Mouse (Mus musculus) hindbrain, embryonic 10.5 days (tissue): ENCODE data around the gene Adgrf1. TPM values are rescaled to one million over a fixed set of nuclear protein-coding genes. Genes with fewer than 3 reads are reported as not detected.
A peak's percentile ranks its signal among the peaks of the same experiment; 100 is the strongest.

Experiments used
- DNase-seq: peaks from one replicate; pipeline ENCODE4 v3.0.0-alpha.2; 2017; ENCODE audit warnings: low spot score
- H3K27ac ChIP-seq: fragments of 300-500 bp; sonication (generic); 2 replicates; pipeline ENCODE4 v1.5.1; 2016; ENCODE audit warnings: mild to moderate bottlenecking, moderate library complexity
- H3K27me3 ChIP-seq: fragments of 300-500 bp; sonication (generic); 2 replicates; pipeline ENCODE4 v1.6.1; 2016; ENCODE audit warnings: mild to moderate bottlenecking; ENCODE audit not compliant: poor library complexity, insufficient read depth, severe bottlenecking
- H3K36me3 ChIP-seq: fragments of 300-500 bp; sonication (generic); 2 replicates; pipeline ENCODE4 v1.6.1; 2016; ENCODE audit warnings: mild to moderate bottlenecking, moderate library complexity
- H3K4me1 ChIP-seq: fragments of 300-500 bp; sonication (generic); replicated peaks from 2 replicates; pipeline ENCODE4 v1.6.1; 2016; ENCODE audit warnings: mild to moderate bottlenecking
- H3K4me3 ChIP-seq: fragments of 300-500 bp; sonication (generic); 2 replicates; pipeline ENCODE4 v1.5.1; 2016; ENCODE audit warnings: mild to moderate bottlenecking, moderate library complexity
- H3K9me3 ChIP-seq: fragments of 300-500 bp; sonication (generic); 2 replicates; pipeline ENCODE4 v1.6.1; 2016; ENCODE audit warnings: mild to moderate bottlenecking, moderate library complexity
- WGBS: fragments of 180-500 bp; shearing (Covaris S2); methylation state at CpG from one replicate; pipeline ENCODE4 v1.1.7; 2016; 5-methylcytosine and 5-hydroxymethylcytosine counted together
- polyA plus RNA-seq: library from polyadenylated mRNA; unstranded; fragments of >200 nt; fragmentation: Nextera tagmentation; extraction: Ambion mirVana; gene quantifications from 2 replicates; pipeline ENCODE4 v1.2.1, GENCODE M21; 2016

Gene Adgrf1
- not detected in 2 replicates for polyA plus RNA-seq

DNA sequence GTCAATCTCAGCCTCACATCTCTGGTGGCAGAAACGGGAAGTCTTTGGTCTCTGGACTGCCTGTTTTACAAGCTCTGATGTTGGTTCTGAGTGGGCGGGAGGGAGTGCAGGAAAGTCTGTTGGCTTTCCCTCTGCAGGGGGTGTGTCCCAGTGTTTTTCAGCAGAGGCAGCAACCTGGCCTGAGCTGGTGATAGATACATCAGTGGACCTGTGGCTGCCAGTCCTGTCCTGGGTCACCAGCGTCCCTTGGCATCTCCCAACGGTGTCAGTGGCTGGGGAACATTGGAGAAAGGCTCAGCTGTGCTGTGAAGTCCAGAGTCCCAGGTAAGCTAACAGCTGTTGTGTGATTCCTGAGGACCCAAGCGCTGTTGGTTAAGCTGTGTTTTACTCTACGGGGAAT is at the start of gene Adgrf1:
Adgrf1 (plus strand) TSS at position 169 of the 400 bp plus-strand sequence.
- DNase-seq = no peak
- H3K27ac ChIP-seq = no peak within 1 kb of the TSS
- no peaks in the 10 kb centered on the region for H3K36me3 ChIP-seq
- H3K27me3 ChIP-seq = no peaks in the 10 kb centered on the region
- H3K4me3 ChIP-seq = no peak within 1 kb of the TSS
- no peaks in the 10 kb centered on the region for H3K9me3 ChIP-seq
- 71% methylated on average over 6 of the region's 6 CpGs for WGBS
- H3K4me1 ChIP-seq = no peaks in the 10 kb centered on the region

DNA sequence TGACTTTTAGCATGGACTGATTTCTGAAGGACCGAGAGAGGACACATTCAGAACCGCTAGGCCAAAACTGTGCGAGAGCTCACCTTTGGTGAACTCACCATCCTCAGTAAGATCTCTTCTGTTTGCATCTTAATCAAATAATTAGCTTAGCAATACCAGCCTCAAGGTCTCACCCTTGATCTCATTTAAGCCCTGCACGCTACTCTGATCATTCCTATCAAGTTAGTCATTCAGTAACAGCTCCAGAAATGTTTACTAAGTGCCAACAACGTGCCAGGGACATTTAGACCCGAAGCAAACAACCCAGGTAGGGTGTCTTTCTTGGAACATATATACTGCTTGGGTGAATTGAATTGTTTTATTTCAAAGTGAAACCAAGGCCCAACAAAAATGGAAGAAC is 44.0 kb upstream of the Adgrf1 start:
- DNase-seq = no peak
- Histone ChIP-seq H3K4me1 (peaks cover 5% of the 10 kb centered on the region; the same call in 1 of the 2 replicates), H3K36me3 (no peaks in the 10 kb centered on the region), H3K9me3 (no peaks in the 10 kb centered on the region), H3K27me3 (no peaks in the 10 kb centered on the region), H3K27ac (no peak overlapping the region), H3K4me3 (no peak overlapping the region)
- 88% methylated on average over 6 of the region's 6 CpGs for WGBS

DNA sequence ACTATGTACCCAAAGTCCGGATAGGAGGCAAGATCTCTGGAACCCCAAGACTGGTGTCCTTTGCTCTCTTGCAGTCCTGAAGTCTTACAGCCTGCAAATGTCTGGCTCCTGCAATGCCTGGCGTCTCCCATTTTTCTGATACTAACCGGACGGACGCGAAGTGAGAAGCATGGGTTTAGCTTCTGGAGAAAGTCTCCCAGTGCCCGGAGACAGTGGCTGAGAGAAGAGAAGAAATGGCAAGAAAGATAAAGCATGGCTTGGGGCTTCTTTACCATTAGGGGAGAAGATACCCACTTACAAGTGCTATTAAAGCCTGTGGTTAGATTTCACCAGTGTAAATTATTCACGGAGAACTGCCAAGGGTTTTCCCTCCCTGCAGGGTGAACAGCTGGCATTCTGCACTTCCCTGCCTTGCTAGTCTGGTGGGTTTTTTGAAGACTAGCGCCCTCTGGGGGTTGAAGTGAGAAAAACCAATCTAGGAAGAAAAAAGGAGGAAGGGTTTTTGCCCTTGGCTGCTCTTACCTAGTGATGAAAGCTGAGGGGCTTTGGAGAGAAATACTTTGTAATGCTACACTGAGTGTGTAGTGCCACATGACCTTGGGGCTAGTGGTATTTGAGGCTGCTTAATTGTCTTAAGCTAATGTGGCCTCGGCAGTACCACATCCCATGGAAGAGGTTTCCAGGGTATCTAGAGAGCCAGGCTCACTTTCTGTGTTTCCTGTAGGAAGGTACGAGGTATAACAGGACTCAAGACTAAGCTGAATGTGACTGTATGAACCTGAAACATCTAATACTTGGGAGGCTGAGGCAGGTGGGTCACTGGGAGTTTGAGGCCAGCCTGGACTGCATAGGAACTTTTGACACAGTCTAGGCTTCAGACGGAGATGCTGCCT is 40.3 kb upstream of the Adgrf1 start:
- H3K9me3 ChIP-seq = no peaks in the 10 kb centered on the region
- peaks cover 9% of the 10 kb centered on the region; the same call in 1 of the 2 replicates for H3K4me1 ChIP-seq
- no peaks in the 10 kb centered on the region for H3K27me3 ChIP-seq
- no peak overlapping the region for H3K27ac ChIP-seq
- no peak overlapping the region for H3K4me3 ChIP-seq
- peak; percentile 66 for DNase-seq
- WGBS = 45% methylated on average over 12 of the region's 12 CpGs
- H3K36me3 ChIP-seq = no peaks in the 10 kb centered on the region

DNA sequence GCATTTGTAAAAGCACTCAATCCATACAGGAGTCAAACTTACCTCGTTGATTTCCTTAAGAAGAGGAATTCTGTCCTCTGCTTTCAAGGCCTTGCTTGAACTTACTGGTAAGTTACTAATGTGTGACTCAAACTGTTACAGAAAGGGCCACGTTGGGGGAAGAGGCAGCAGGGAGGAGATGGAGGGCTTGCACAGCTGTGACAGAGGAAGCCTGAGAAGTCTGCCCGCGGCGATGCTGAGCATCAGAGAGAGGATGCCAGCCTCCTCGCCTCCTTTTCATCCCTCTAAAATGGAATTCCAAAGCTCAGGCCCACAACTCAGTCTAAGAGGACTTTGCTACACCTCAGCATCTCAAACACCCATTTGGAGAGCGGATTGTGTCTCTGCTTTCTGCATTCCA is 39.3 kb upstream of the Adgrf1 start:
- WGBS = 83% methylated on average over 7 of the region's 7 CpGs

DNA sequence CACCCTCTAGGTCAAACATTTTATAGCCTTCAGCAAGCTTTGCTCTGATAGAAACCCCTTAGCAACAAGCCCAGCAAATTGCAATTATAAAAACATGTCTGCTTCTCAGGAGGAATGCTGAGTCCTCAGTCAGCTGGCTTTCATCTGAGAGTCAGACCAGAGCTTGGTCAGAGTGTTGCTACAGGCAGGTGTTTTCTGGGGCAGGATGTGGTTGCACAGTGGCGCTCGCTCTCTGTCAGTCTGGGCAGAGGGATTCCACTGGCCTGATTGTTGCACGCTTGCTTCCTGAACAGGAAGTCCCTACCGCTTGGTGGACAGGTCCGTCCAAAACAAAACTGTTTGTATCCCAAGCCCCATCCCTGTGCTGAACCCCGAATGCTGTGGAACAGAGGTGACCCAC is 37.4 kb upstream of the Adgrf1 start:
- 69% methylated on average over 6 of the region's 6 CpGs for WGBS

More for the DNA sequence above, 39.3 kb upstream of the Adgrf1 start:
- DNase-seq = no peak
- no peak overlapping the region for H3K27ac ChIP-seq
- H3K4me3 ChIP-seq = no peak overlapping the region
- no peaks in the 10 kb centered on the region for H3K36me3 ChIP-seq
- H3K9me3 ChIP-seq = no peaks in the 10 kb centered on the region
- peaks cover 9% of the 10 kb centered on the region; the same call in 1 of the 2 replicates for H3K4me1 ChIP-seq
- H3K27me3 ChIP-seq = no peaks in the 10 kb centered on the region

DNA sequence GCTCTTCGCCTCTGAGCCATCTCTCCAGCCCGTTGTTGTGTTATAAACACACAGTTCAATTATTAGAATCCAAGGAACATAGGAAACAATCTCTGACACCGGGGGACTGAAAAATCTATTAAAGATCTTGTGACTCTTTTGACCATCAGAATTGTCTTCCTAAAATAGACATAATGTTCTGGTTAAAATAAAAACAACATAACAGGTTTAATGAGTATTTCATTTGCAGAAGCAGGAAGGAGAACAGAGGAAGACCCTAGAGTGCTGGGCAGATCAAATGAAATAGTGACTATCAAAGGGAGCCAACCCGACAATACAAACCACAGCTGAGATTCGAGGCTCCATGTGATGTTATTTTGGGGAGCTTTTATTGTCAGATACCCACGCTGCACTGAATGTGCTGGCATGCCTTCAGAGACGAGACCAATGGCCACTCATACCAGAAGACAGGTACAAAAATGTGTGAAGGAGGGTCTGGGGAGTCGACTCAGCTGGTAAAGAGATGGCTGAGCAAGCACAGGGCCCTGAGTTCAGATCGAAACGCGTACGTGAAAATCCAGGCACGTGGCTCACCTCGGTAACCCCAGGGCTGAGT is 33.4 kb upstream of the Adgrf1 start:
- WGBS = 89% methylated on average over 14 of the region's 14 CpGs
- Histone ChIP-seq H3K9me3 (no peaks in the 10 kb centered on the region), H3K36me3 (no peaks in the 10 kb centered on the region), H3K4me1 (0 out of 2 replicates have a peak, but pooled peaks cover 3% of the 10 kb centered on the region), H3K27ac (no peak overlapping the region), H3K4me3 (no peak overlapping the region), H3K27me3 (no peaks in the 10 kb centered on the region)
- no peak for DNase-seq

More for the DNA sequence above, 37.4 kb upstream of the Adgrf1 start:
- peak; percentile 14 for DNase-seq
- H3K4me3 ChIP-seq = no peak overlapping the region
- H3K27me3 ChIP-seq = no peaks in the 10 kb centered on the region
- no peaks in the 10 kb centered on the region for H3K9me3 ChIP-seq
- no peak overlapping the region for H3K27ac ChIP-seq
- H3K36me3 ChIP-seq = no peaks in the 10 kb centered on the region
- H3K4me1 ChIP-seq = peaks cover 9% of the 10 kb centered on the region; the same call in 1 of the 2 replicates

DNA sequence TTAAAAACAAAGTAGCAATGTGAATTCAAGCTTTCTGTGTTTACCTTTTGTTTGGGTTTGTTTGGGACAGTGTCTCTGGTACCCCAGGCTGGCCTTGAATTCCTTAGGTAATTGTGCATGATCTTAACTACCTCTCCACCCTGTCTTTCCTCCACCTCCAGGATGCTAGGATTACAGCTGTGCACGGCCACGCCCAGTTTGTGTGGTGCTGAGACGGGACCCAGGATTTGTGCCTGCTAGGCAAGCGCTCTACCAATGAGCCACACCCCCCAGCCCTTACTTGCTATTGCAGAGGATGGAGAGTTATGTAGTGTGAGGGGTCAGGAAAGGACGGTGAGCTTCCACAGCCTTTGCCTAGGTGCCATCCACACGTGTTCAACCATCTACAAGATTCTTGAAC is 31.1 kb upstream of the Adgrf1 start:
- Histone ChIP-seq H3K36me3 (no peaks in the 10 kb centered on the region), H3K4me1 (no peaks in the 10 kb centered on the region), H3K27me3 (no peaks in the 10 kb centered on the region), H3K9me3 (no peaks in the 10 kb centered on the region), H3K27ac (no peak overlapping the region), H3K4me3 (no peak overlapping the region)
- WGBS = 82% methylated on average over 6 of the region's 6 CpGs
- DNase-seq = no peak

DNA sequence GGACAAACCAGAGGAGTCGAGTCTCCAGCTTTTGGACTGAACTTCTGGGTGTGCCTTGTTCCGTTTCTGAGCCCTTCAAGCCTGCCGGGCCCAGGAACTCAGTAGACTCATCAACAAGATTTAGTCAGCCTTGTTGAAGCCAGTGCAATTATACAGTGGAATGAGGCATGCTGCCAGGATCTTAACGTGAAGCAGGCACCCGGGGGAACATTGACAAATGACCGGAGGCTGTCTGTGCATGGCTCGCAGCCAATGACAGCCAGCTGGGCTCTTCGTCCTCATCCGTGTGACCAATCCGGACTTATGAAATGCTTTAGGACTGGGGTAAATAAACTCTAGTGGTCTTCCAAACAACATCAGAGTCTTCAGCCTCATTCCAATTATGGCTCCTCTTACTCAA is 29.0 kb upstream of the Adgrf1 start:
- Histone ChIP-seq H3K27me3 (no peaks in the 10 kb centered on the region), H3K27ac (no peak overlapping the region), H3K36me3 (no peaks in the 10 kb centered on the region), H3K9me3 (no peaks in the 10 kb centered on the region), H3K4me1 (no peaks in the 10 kb centered on the region), H3K4me3 (no peak overlapping the region)
- no peak for DNase-seq
- 87% methylated on average over 10 of the region's 10 CpGs for WGBS

DNA sequence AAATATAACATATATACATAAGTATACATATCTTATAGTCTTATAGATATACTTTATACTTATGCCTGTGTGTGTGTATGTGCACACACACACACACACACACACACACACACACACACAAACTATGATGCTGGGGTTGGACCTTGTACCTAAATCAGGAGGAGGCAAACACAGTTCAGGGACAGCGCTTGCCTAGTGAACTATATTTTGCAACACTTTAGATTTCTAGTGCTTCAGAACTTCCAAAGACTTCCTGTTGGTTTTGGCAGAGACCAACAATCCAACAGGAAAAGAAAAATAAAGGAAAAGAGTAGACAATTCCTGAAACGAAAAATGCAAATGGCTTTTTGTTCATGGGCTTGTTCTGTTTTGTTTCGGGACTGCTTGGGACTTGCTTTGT is 27.5 kb upstream of the Adgrf1 start:
- H3K4me1 ChIP-seq = no peaks in the 10 kb centered on the region
- WGBS = 88% methylated on average over 3 of the region's 3 CpGs

DNA sequence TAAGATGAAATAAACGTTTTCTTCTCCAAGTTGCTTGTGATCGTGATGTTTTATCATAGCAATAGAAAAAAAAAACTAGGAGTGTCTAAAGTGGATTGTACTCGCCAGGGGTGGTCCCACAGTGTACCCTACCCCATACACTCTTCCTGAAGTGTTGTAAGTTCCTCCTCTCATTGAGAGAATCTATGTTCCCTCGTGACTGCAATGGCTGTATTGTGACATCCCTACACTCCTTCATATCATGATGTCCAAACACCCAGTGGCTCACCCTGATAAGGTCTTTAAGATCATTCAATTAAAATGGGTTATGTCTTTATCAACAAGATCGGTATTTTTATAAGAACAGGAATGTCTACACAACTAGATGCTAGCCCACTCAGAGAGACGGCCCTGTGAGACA is 24.8 kb upstream of the Adgrf1 start:
- H3K4me1 ChIP-seq = no peaks in the 10 kb centered on the region
- WGBS = 88% methylated on average over 6 of the region's 6 CpGs
- H3K9me3 ChIP-seq = no peaks in the 10 kb centered on the region
- no peak for DNase-seq
- no peaks in the 10 kb centered on the region for H3K27me3 ChIP-seq
- no peak overlapping the region for H3K4me3 ChIP-seq
- H3K27ac ChIP-seq = no peak overlapping the region
- no peaks in the 10 kb centered on the region for H3K36me3 ChIP-seq

More for the DNA sequence above, 27.5 kb upstream of the Adgrf1 start:
- Histone ChIP-seq H3K27me3 (no peaks in the 10 kb centered on the region), H3K4me3 (no peak overlapping the region), H3K36me3 (no peaks in the 10 kb centered on the region), H3K9me3 (no peaks in the 10 kb centered on the region), H3K27ac (no peak overlapping the region)
- DNase-seq = no peak

DNA sequence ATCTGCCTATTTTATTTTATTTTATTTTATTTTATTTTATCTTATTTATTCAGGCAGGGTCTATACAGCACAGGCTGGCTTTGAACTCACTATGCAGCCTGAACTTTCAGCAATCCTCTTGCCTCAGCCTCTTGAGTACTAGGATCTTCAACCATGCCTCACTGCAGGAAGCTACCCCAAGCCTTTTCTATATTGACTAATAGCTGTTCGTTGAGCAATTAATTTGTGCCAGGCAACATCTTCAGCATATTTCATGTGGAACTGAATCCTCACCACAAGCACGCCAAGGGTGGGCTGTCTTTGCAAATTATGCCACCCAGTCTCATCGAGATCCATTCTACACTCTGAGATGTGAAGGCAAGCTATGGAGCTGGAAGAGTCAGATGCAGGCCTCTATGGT is 22.9 kb upstream of the Adgrf1 start:
- no peaks in the 10 kb centered on the region for H3K27me3 ChIP-seq
- 96% methylated on average over 3 of the region's 3 CpGs for WGBS
- H3K36me3 ChIP-seq = no peaks in the 10 kb centered on the region
- H3K27ac ChIP-seq = no peak overlapping the region
- no peak overlapping the region for H3K4me3 ChIP-seq
- DNase-seq = no peak
- no peaks in the 10 kb centered on the region for H3K9me3 ChIP-seq
- no peaks in the 10 kb centered on the region for H3K4me1 ChIP-seq

DNA sequence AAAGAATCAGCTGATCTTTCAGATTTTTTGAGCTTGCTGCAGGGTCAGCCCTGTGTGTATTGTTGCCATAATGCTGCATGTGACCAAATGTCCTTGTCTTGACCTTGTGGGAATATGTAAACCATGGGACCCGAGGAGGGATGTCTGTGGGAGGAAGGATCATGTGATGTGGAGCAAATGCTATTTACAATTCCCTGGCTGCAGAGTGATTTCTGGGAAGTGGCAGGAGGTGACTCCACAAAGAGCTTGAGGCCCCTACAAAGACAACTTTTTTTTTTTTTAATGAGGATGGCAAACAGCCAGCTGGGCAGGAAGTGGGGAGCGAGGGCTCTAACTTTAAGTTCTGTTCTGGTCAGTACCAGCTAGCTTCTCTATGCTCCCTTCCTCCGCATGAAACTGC is 20.5 kb upstream of the Adgrf1 start:
- Histone ChIP-seq H3K27ac (no peak overlapping the region), H3K9me3 (no peaks in the 10 kb centered on the region), H3K36me3 (no peaks in the 10 kb centered on the region), H3K27me3 (no peaks in the 10 kb centered on the region), H3K4me3 (no peak overlapping the region), H3K4me1 (no peaks in the 10 kb centered on the region)
- 68% methylated on average over 3 of the region's 3 CpGs for WGBS
- DNase-seq = no peak
